Mouse (Mus musculus) kidney, adult 2 months (tissue): ENCODE results near the gene Fdx1.

Experiments used
- CTCF ChIP-seq: fragments of 200-500 bp; conservative IDR thresholded peaks from 2 replicates; pipeline ENCODE4 v1.5.1; 2011; ENCODE audit warnings: low read depth, mild to moderate bottlenecking, control low read depth, low read length, moderate library complexity, mixed read lengths; ENCODE audit not compliant: insufficient read depth, insufficient read length
- POLR2A ChIP-seq: fragments of 200-500 bp; IDR thresholded peaks from one replicate; pipeline ENCODE4 v1.6.1; 2011; ENCODE audit warnings: low read depth, low read length, control low read depth

GRCm38 (mm10) chr9:51927680-51928079 lies 35.7 kb downstream of the Fdx1 start:
- no peak for TF ChIP-seq CTCF
- no peak for TF ChIP-seq POLR2A
